Mouse (Mus musculus) E14TG2a.4 (cell line): Measurements from ENCODE around the gene Ltbp2.

Experiments used
- CTCF ChIP-seq: conservative IDR thresholded peaks from 2 replicates; pipeline ENCODE4 v1.5.1; 2014; ENCODE audit warnings: low read length
- POU5F1 ChIP-seq: IDR thresholded peaks from 2 replicates; pipeline ENCODE4 v1.6.1; 2014; ENCODE audit warnings: low read length, borderline replicate concordance

GRCm38 (mm10) chr12:84784604-84785381, 91.5 kb downstream of the Ltbp2 start:
- TF ChIP-seq CTCF, result peak; percentile 80
- no peak for TF ChIP-seq POU5F1
